Mouse (Mus musculus): ENCODE data around the gene B4galt2. TPM values are rescaled to one million over a fixed set of nuclear protein-coding genes. Genes with fewer than 3 reads are reported as not detected.

The B4galt2 gene
- 179 and 192 TPM in 2 replicates for total RNA-seq (2014; rRNA removed)
- 89.0 and 90.6 TPM in 2 replicates for polyA plus RNA-seq (2015; fragmentation: Nextera tagmentation; extraction: Ambion mirVana)

- peak; percentile 64 for ATAC-seq
- H3K4me1 ChIP-seq (ENCODE audit: insufficient read depth): peaks cover 16% of the 10 kb centered on the region
- peak; percentile 54 for TF ChIP-seq CTCF (IDR thresholded peaks at IDR 0.05; ENCODE audit: low read depth)
- 2% methylated on average over 77 of the region's 103 CpGs for WGBS
- DNase-seq: peak; percentile 78
- H3K9ac ChIP-seq: peak within 1 kb of the TSS; percentile 87
- peak within 1 kb of the TSS; percentile 83 for H3K4me3 ChIP-seq (ENCODE audit: low read depth, low read length)
- H3K36me3 ChIP-seq (ENCODE audit: insufficient read depth): peaks cover 32% of the 10 kb centered on the region
- peak within 1 kb of the TSS; percentile 84 for H3K27ac ChIP-seq (ENCODE audit: low read depth, low read length)
- peak within 1 kb of the TSS; percentile 84 for H3K4me2 ChIP-seq (ENCODE audit: low read depth)
- H3K9me3 ChIP-seq (ENCODE audit: low read length): no peaks in the 10 kb centered on the region
- no peaks in the 10 kb centered on the region for H3K27me3 ChIP-seq (ENCODE audit: insufficient read depth, low read length)
Measured at GRCm38 (mm10) chr4:117882701-117883691, at the start of gene B4galt2. Gene B4galt2 (minus strand): TSS chr4:117883487.

- Histone ChIP-seq H3K4me3 (ENCODE audit: low read depth, low read length) (0 out of 2 replicates have a peak within 1 kb of the TSS, but pooled peaks have one; percentile 3), H3K9me3 (ENCODE audit: low read length) (no peaks in the 10 kb centered on the region), H3K36me3 (ENCODE audit: insufficient read depth) (no peaks in the 10 kb centered on the region), H3K9ac (no peak within 1 kb of the TSS), H3K4me2 (ENCODE audit: low read depth) (peak within 1 kb of the TSS; percentile 43), H3K27ac (ENCODE audit: low read depth, low read length) (no peak within 1 kb of the TSS), H3K4me1 (ENCODE audit: insufficient read depth) (peaks cover 18% of the 10 kb centered on the region; the same call in 1 of the 2 replicates), H3K27me3 (ENCODE audit: insufficient read depth, low read length) (peaks cover 31% of the 10 kb centered on the region)
- DNase-seq: no peak
- no peak for ATAC-seq
- 7% methylated on average over 33 of the region's 33 CpGs for WGBS
- no peak for TF ChIP-seq CTCF (IDR thresholded peaks at IDR 0.05; ENCODE audit: low read depth)
Measured at GRCm38 (mm10) chr4:117929391-117929881, 46.1 kb upstream of the B4galt2 start, which contains the start of gene Artn. Gene Artn (minus strand): TSS chr4:117929763.

- no peak overlapping the region for H3K9ac ChIP-seq
- H3K27me3 ChIP-seq (ENCODE audit: insufficient read depth, low read length): peaks cover 31% of the 10 kb centered on the region
- H3K4me1 ChIP-seq (ENCODE audit: insufficient read depth): peaks cover 18% of the 10 kb centered on the region; the same call in 1 of the 2 replicates
- H3K4me3 ChIP-seq (ENCODE audit: low read depth, low read length): no peak overlapping the region
- peak; percentile 58 for TF ChIP-seq CTCF (IDR thresholded peaks at IDR 0.05; ENCODE audit: low read depth)
- no peak overlapping the region for H3K27ac ChIP-seq (ENCODE audit: low read depth, low read length)
- no peaks in the 10 kb centered on the region for H3K36me3 ChIP-seq (ENCODE audit: insufficient read depth)
- H3K9me3 ChIP-seq (ENCODE audit: low read length): no peaks in the 10 kb centered on the region
- DNase-seq: peak; percentile 57
- peak overlapping the region; percentile 43 for H3K4me2 ChIP-seq (ENCODE audit: low read depth)
- ATAC-seq: no peak; the same call in 1 of the 2 replicates
- WGBS: 5% methylated on average over 13 of the region's 13 CpGs
Measured at GRCm38 (mm10) chr4:117928699-117929241, 45.5 kb upstream of the B4galt2 start.

GRCm38 (mm10) chr4:117928234-117928633 is 44.9 kb upstream of the B4galt2 start:
- Histone ChIP-seq H3K27me3 (ENCODE audit: insufficient read depth, low read length) (peaks cover 31% of the 10 kb centered on the region), H3K4me1 (ENCODE audit: insufficient read depth) (peaks cover 18% of the 10 kb centered on the region; the same call in 1 of the 2 replicates), H3K9me3 (ENCODE audit: low read length) (no peaks in the 10 kb centered on the region), H3K36me3 (ENCODE audit: insufficient read depth) (no peaks in the 10 kb centered on the region), H3K4me2 (ENCODE audit: low read depth) (no peak overlapping the region), H3K9ac (no peak overlapping the region), H3K27ac (ENCODE audit: low read depth, low read length) (no peak overlapping the region), H3K4me3 (ENCODE audit: low read depth, low read length) (no peak overlapping the region)
- peak; percentile 98 for TF ChIP-seq CTCF (IDR thresholded peaks at IDR 0.05; ENCODE audit: low read depth)
- peak; percentile 89 for DNase-seq
- ATAC-seq: peak; percentile 72
- WGBS: 16% methylated on average over 6 of the region's 6 CpGs

GRCm38 (mm10) chr4:117926545-117927482 is 43.5 kb upstream of the B4galt2 start:
- Histone ChIP-seq H3K27me3 (ENCODE audit: insufficient read depth, low read length) (peaks cover 31% of the 10 kb centered on the region), H3K9me3 (ENCODE audit: low read length) (no peaks in the 10 kb centered on the region), H3K4me1 (ENCODE audit: insufficient read depth) (peaks cover 18% of the 10 kb centered on the region; the same call in 1 of the 2 replicates), H3K4me3 (ENCODE audit: low read depth, low read length) (peak overlapping the region; percentile 56), H3K9ac (peak overlapping the region; percentile 64), H3K4me2 (ENCODE audit: low read depth) (peak overlapping the region; percentile 87), H3K27ac (ENCODE audit: low read depth, low read length) (no peak overlapping the region), H3K36me3 (ENCODE audit: insufficient read depth) (no peaks in the 10 kb centered on the region)
- peak; percentile 80 for ATAC-seq
- TF ChIP-seq CTCF (IDR thresholded peaks at IDR 0.05; ENCODE audit: low read depth): no peak
- DNase-seq: peak; percentile 83
- WGBS: 2% methylated on average over 70 of the region's 71 CpGs

- H3K27me3 ChIP-seq (ENCODE audit: insufficient read depth, low read length): peaks cover 26% of the 10 kb centered on the region
- no peak overlapping the region for H3K27ac ChIP-seq (ENCODE audit: low read depth, low read length)
- H3K9ac ChIP-seq: no peak overlapping the region
- TF ChIP-seq CTCF (IDR thresholded peaks at IDR 0.05; ENCODE audit: low read depth): no peak
- H3K4me3 ChIP-seq (ENCODE audit: low read depth, low read length): no peak overlapping the region
- DNase-seq: no peak
- H3K36me3 ChIP-seq (ENCODE audit: insufficient read depth): no peaks in the 10 kb centered on the region
- H3K9me3 ChIP-seq (ENCODE audit: low read length): no peaks in the 10 kb centered on the region
- ATAC-seq: no peak
- WGBS: 63% methylated on average over 5 of the region's 6 CpGs
- H3K4me2 ChIP-seq (ENCODE audit: low read depth): no peak overlapping the region
- peaks cover 18% of the 10 kb centered on the region; the same call in 1 of the 2 replicates for H3K4me1 ChIP-seq (ENCODE audit: insufficient read depth)
Measured at GRCm38 (mm10) chr4:117924916-117925315, 41.6 kb upstream of the B4galt2 start.

Measured in forebrain, postnatal 0 days (tissue).